Mouse (Mus musculus) liver, postnatal 0 days (tissue): ENCODE data around the gene Rbm4. TPM values are rescaled to one million over a fixed set of nuclear protein-coding genes. Genes with fewer than 3 reads are reported as not detected.

Experiments
- ATAC-seq: fragments of 200-750 bp; cut with Nextera tagmentation; 2 replicates; pipeline ENCODE4 v1.8.0; 2017; ENCODE audit warnings: mild to moderate bottlenecking, moderate library complexity
- DNase-seq: peaks from one replicate; pipeline ENCODE4 v3.0.0-alpha.2; 2016
- H3K27ac ChIP-seq: fragments of 300-500 bp; sonication (generic); 2 replicates; pipeline ENCODE4 v1.5.1; 2014; ENCODE audit warnings: antibody characterized with exemption, moderate library complexity, mild to moderate bottlenecking, low read depth
- H3K27me3 ChIP-seq: fragments of 300-500 bp; sonication (generic); 2 replicates; pipeline ENCODE4 v1.6.1; 2014; ENCODE audit warnings: low read length, control low read depth, mixed read lengths; ENCODE audit not compliant: insufficient read depth
- H3K36me3 ChIP-seq: fragments of 300-500 bp; sonication (generic); replicated peaks from 2 replicates; pipeline ENCODE4 v1.6.1; 2014; ENCODE audit warnings: mild to moderate bottlenecking, control low read depth, low read length, moderate library complexity, mixed read lengths; ENCODE audit not compliant: insufficient read depth
- H3K4me1 ChIP-seq: fragments of 300-500 bp; sonication (generic); 2 replicates; pipeline ENCODE4 v1.6.1; 2014; ENCODE audit warnings: antibody characterized with exemption, mild to moderate bottlenecking, control low read depth; ENCODE audit not compliant: insufficient read depth
- H3K4me2 ChIP-seq: fragments of 300-500 bp; sonication (generic); 2 replicates; pipeline ENCODE4 v1.6.1; 2014; ENCODE audit warnings: low read depth, mild to moderate bottlenecking, low read length, moderate library complexity, mixed read lengths
- H3K4me3 ChIP-seq: fragments of 300-500 bp; sonication (generic); 2 replicates; pipeline ENCODE4 v1.5.1; 2014; ENCODE audit warnings: low read depth, low read length
- H3K9ac ChIP-seq: fragments of 300-500 bp; sonication (generic); replicated peaks from 2 replicates; pipeline ENCODE4 v1.6.1; 2014; ENCODE audit warnings: mild to moderate bottlenecking, moderate library complexity
- H3K9me3 ChIP-seq: fragments of 300-500 bp; sonication (generic); 2 replicates; pipeline ENCODE4 v1.6.1; 2016; ENCODE audit warnings: mild to moderate bottlenecking, control low read depth, low read length, mixed read lengths
- CTCF ChIP-seq: sonication (generic); IDR thresholded peaks from 2 replicates; pipeline ENCODE4 v1.5.1; 2016; ENCODE audit warnings: antibody characterized with exemption, low read depth
- EP300 ChIP-seq: IDR thresholded peaks from 2 replicates; pipeline ENCODE4 v1.6.1; 2016; ENCODE audit warnings: antibody characterized with exemption, low read depth, mild to moderate bottlenecking
- WGBS: fragments of 180-500 bp; shearing (Covaris S2); extraction: QIAGEN DNeasy Blood & Tissue Kit; methylation state at CpG from one replicate; pipeline ENCODE4 v1.1.7; 2014; ENCODE audit not compliant: insufficient replicate concordance; 5-methylcytosine and 5-hydroxymethylcytosine counted together
- polyA plus RNA-seq: library from polyadenylated mRNA; unstranded; fragments of >200 nt; fragmentation: Nextera tagmentation; extraction: Ambion mirVana; gene quantifications from 2 replicates; pipeline ENCODE4 v1.2.1, GENCODE M21; 2015

The Rbm4 gene
- polyA plus RNA-seq, 1 experiment from 2014 or later = 17.3 TPM

DNA sequence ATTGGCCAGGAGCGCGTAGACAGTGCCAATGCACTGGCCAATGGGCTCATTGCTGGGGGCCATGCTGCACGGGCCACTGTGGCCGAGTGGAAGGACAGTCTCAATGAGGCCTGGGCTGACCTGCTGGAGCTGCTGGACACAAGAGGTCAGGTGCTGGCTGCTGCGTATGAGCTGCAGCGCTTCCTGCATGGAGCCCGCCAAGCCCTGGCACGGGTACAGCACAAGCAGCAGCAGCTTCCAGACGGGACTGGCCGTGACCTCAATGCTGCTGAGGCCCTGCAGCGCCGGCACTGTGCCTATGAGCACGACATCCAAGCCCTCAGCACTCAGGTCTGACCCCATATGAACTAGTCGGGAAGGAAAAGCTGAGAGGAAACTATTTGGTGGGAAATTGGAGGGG is 47.1 kb downstream of the Rbm4 start:
- H3K27me3 ChIP-seq = no peaks in the 10 kb centered on the region
- no peaks in the 10 kb centered on the region for H3K9me3 ChIP-seq
- DNase-seq = no peak
- H3K4me3 ChIP-seq = no peak overlapping the region
- no peak for ATAC-seq
- H3K36me3 ChIP-seq = no peaks in the 10 kb centered on the region
- H3K9ac ChIP-seq = no peak overlapping the region
- no peak for TF ChIP-seq EP300
- no peak for TF ChIP-seq CTCF
- H3K4me1 ChIP-seq = no peaks in the 10 kb centered on the region
- H3K4me2 ChIP-seq = no peak overlapping the region
- no peak overlapping the region for H3K27ac ChIP-seq
- 77% methylated on average over 14 of the region's 14 CpGs for WGBS

DNA sequence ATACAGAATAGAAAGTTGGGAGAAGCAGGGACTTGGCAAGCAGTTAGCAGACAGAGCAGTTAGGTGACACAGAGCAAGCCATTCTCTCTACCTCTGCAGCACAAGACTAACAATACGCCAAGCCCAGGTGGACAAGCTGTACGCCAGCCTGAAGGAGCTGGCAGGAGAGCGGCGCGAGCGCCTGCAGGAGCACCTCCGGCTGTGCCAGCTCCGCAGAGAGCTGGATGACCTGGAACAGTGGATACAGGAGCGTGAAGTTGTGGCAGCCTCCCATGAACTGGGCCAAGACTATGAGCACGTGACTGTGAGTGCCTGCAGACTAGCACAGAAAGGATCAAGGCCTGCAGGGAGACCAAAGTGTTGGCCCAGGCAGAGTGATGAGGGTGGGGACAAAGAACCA is 48.0 kb downstream of the Rbm4 start:
- no peaks in the 10 kb centered on the region for H3K27me3 ChIP-seq
- H3K27ac ChIP-seq = no peak overlapping the region
- H3K4me2 ChIP-seq = no peak overlapping the region
- 84% methylated on average over 10 of the region's 10 CpGs for WGBS
- TF ChIP-seq EP300 (no peak), CTCF (no peak)
- H3K36me3 ChIP-seq = no peaks in the 10 kb centered on the region
- H3K4me3 ChIP-seq = no peak overlapping the region
- ATAC-seq (no peak), DNase-seq (no peak)
- H3K9ac ChIP-seq = no peak overlapping the region
- no peaks in the 10 kb centered on the region for H3K9me3 ChIP-seq
- H3K4me1 ChIP-seq = no peaks in the 10 kb centered on the region

DNA sequence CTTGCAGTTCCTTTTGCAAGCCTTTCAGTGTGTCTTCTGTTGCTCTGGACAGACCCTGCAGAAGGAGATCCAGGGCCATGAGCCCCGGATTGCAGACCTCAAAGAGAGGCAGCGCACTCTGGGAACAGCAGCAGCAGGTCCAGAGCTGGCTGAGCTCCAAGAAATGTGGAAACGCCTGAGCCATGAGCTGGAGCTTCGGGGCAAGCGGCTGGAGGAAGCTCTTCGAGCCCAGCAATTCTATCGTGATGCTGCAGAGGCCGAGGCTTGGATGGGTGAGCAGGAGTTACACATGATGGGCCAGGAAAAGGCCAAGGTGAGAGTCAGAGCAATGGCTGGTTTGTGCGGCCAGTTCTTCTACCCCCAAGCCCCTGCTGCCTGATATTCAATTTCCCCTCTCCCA is 48.6 kb downstream of the Rbm4 start:
- no peaks in the 10 kb centered on the region for H3K4me1 ChIP-seq
- no peaks in the 10 kb centered on the region for H3K27me3 ChIP-seq
- no peak for TF ChIP-seq CTCF
- TF ChIP-seq EP300 = no peak
- no peak overlapping the region for H3K4me3 ChIP-seq
- ATAC-seq (no peak), DNase-seq (peak; percentile 49)
- no peak overlapping the region for H3K9ac ChIP-seq
- no peaks in the 10 kb centered on the region for H3K36me3 ChIP-seq
- 65% methylated on average over 9 of the region's 9 CpGs for WGBS
- H3K4me2 ChIP-seq = no peak overlapping the region
- no peaks in the 10 kb centered on the region for H3K9me3 ChIP-seq
- no peak overlapping the region for H3K27ac ChIP-seq

DNA sequence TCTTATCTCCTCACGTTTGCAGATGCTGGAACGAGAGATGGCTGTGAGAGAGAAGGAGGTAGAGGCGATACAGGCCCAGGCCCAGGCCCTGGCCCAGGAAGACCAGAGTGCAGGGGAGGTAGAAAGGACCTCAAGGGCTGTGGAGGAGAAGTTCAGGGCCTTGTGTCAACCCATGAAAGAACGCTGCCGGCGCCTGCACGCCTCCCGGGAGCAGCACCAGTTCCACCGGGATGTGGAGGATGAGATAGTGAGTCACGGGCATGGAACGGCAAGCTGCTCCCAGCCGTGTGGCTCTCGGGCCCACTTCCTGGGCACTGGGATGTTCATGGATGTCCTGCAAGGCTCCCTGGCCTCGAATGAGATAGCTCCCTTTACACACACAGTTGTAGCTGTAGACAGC is 49.7 kb downstream of the Rbm4 start:
- Histone ChIP-seq H3K9ac (no peak overlapping the region), H3K27ac (no peak overlapping the region), H3K4me3 (no peak overlapping the region), H3K27me3 (no peaks in the 10 kb centered on the region), H3K36me3 (no peaks in the 10 kb centered on the region), H3K4me2 (no peak overlapping the region), H3K4me1 (no peaks in the 10 kb centered on the region), H3K9me3 (no peaks in the 10 kb centered on the region)
- TF ChIP-seq EP300 (no peak), CTCF (no peak)
- ATAC-seq (no peak), DNase-seq (no peak)
- WGBS = 75% methylated on average over 14 of the region's 14 CpGs

DNA sequence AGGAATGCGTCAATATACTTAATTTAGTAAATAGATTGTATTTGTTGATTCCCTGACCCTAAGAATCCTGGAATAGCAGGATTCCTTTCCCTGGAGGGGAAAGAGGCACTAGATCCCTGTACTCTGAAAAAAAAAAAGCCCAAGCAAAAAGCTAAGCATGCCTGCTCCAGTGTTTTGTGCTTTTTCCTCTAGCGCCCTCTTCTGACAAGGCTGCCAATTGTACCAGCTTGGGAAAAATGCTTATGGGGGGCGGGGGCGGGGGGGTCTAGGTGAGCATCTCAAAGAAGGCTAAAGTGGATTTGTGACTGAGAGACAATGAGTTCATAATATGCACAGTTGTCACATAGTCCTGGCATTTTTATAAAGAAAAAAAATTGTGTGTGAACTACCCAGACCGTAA is 50.2 kb downstream of the Rbm4 start:
- Histone ChIP-seq H3K4me2 (no peak overlapping the region), H3K4me1 (no peaks in the 10 kb centered on the region), H3K4me3 (no peak overlapping the region), H3K9ac (no peak overlapping the region), H3K9me3 (no peaks in the 10 kb centered on the region), H3K36me3 (no peaks in the 10 kb centered on the region), H3K27me3 (no peaks in the 10 kb centered on the region), H3K27ac (no peak overlapping the region)
- DNase-seq (peak; percentile 35), ATAC-seq (no peak)
- WGBS = 40% methylated on average over 5 of the region's 5 CpGs
- TF ChIP-seq CTCF = peak; percentile 67
- TF ChIP-seq EP300 = no peak

DNA sequence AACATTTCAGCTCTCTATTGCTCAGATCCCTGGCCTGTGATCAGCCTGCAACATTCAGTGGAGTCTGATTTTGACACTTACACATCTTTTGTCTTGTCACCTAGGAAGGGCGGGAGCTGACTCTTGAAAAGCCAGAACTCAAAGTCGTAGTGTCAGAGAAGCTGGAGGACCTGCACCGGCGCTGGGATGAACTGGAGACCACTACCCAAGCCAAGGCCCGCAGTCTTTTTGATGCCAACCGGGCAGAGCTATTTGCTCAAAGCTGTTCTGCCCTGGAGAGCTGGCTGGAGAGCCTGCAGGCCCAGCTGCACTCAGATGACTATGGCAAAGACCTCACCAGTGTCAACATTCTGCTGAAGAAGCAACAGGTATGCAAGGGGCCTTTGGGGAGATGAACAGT is 51.5 kb downstream of the Rbm4 start:
- H3K27ac ChIP-seq = no peak overlapping the region
- no peak overlapping the region for H3K4me2 ChIP-seq
- no peaks in the 10 kb centered on the region for H3K9me3 ChIP-seq
- no peaks in the 10 kb centered on the region for H3K36me3 ChIP-seq
- H3K4me1 ChIP-seq = no peaks in the 10 kb centered on the region
- H3K27me3 ChIP-seq = no peaks in the 10 kb centered on the region
- no peak overlapping the region for H3K9ac ChIP-seq
- TF ChIP-seq CTCF = no peak
- no peak for TF ChIP-seq EP300
- ATAC-seq (no peak), DNase-seq (no peak)
- 83% methylated on average over 6 of the region's 6 CpGs for WGBS
- H3K4me3 ChIP-seq = no peak overlapping the region

DNA sequence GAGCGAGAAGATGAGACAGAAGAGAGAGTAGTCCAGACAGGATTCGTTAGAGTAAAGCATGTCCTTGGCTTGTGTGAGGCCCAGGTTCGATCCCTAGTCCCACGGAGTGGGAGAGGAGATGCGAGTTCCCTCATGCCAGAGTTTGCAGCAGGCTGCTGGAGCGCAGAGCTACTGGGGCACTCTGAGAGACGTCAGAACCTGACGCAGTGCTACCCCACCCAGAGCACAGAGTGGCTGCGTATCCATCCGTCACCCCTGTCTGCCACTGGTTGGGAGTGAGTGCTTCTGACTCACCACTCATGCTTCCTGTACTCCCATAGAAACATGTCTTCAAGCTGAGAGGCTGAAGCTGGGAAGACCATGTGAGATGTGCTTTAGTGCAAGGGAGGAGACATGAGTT is 52.2 kb downstream of the Rbm4 start:
- 82% methylated on average over 10 of the region's 10 CpGs for WGBS
- DNase-seq = no peak
- ATAC-seq = no peak

More for the DNA sequence above, 52.2 kb downstream of the Rbm4 start:
- TF ChIP-seq CTCF (no peak), EP300 (no peak)
- Histone ChIP-seq H3K36me3 (no peaks in the 10 kb centered on the region), H3K4me1 (no peaks in the 10 kb centered on the region), H3K4me3 (no peak overlapping the region), H3K9ac (no peak overlapping the region), H3K27ac (no peak overlapping the region), H3K9me3 (no peaks in the 10 kb centered on the region), H3K4me2 (no peak overlapping the region), H3K27me3 (no peaks in the 10 kb centered on the region)
